Comparison of ENCODE assay signal across 8 mouse cellular contexts in genomic region chr2:136449265-136449664, GRCm38 (mm10). TPM values are rescaled to one million over a fixed set of nuclear protein-coding genes. Genes with fewer than 3 reads are reported as not detected.
A peak's percentile ranks its signal among the peaks of the same experiment; 100 is the strongest.
DNase-seq lines count a peak whose midpoint lies in the region; ATAC-seq lines count a peak whose summit lies in the region.

No protein-coding gene starts in this region.

- peak; percentile 21 to 23 for DNase-seq in heart, postnatal 10 days
- DNase-seq in right cerebral cortex, postnatal 10 days (ENCODE audit: low spot score in 2 of 2): peak; percentile 31
- DNase-seq in right cerebral cortex, postnatal 36 days (ENCODE audit: low spot score in 2 of 2): no peak
- no peak for DNase-seq in adrenal gland, postnatal 36 days
- DNase-seq in heart, adult 9 months (ENCODE audit: low spot score in 2 of 2): no peak

- 4% methylated on average over 1 of the region's 1 CpGs for WGBS in heart, embryonic 12.5 days

- H3K4me2 ChIP-seq in heart, embryonic 12.5 days: no peak overlapping the region

- no peaks in the 10 kb centered on the region for H3K4me1 ChIP-seq in heart, embryonic 12.5 days (replicated peaks)

- no peaks in the 10 kb centered on the region for H3K36me3 ChIP-seq in heart, embryonic 12.5 days

- no peaks in the 10 kb centered on the region for H3K9me3 ChIP-seq in heart, embryonic 12.5 days (replicated peaks)

- no peak for ATAC-seq in heart, embryonic 12.5 days (ENCODE audit: insufficient number of reproducible peaks, low FRiP score)
- ATAC-seq in hematopoietic stem cell, adult 5-6 weeks (replicated peaks in 1 of 2; ENCODE audit: insufficient read depth in 1 of 2, low FRiP score in 2 of 2, low TSS enrichment in 1 of 2, low read depth in 1 of 2, poor library complexity in 2 of 2, severe bottlenecking in 2 of 2): peak; percentile 53 to 56
- ATAC-seq in monocyte, adult 5-6 weeks (replicated peaks; ENCODE audit: insufficient number of reproducible peaks, low FRiP score, low TSS enrichment, poor library complexity, severe bottlenecking): no peak

- intact Hi-C loops in heart, postnatal 10 days (cut with DNase I): loop anchor here (1.0 kb wide), 1 partner anchor 300 kb away; no protein-coding TSS in a partner anchor

- H3K27me3 ChIP-seq in heart, embryonic 12.5 days (replicated peaks): no peaks in the 10 kb centered on the region

- H3K4me3 ChIP-seq in heart, embryonic 12.5 days: no peak overlapping the region

- H3K27ac ChIP-seq in heart, embryonic 12.5 days (ENCODE audit: poor library complexity, severe bottlenecking): no peak overlapping the region

- H3K9ac ChIP-seq in heart, embryonic 12.5 days: no peak overlapping the region

RNA-seq across cellular contexts. Expression of gene Ankef1, which starts 52.4 kb away (rescaled TPM):
- total RNA-seq in heart, postnatal 10 days (2021): under 1 TPM; 0.41 to 0.52 TPM
- 0.10 TPM in 1 of 2 replicates, not detected in the other for polyA plus RNA-seq in heart, embryonic 12.5 days (2016; fragmentation: Nextera tagmentation; extraction: Ambion mirVana)
- total RNA-seq in hematopoietic stem cell, adult 5-6 weeks (2017): 0.25 and 0.99 TPM in 2 replicates
- 10 to 100 TPM in 1 of 2 experiments, 1 to 10 TPM in 1; 8.9 to 31.3 TPM for total RNA-seq in adrenal gland, postnatal 36 days (2021)
- 0.38 to 0.64 TPM in 2 of 3 replicates, not detected in the other for total RNA-seq in monocyte, adult 5-6 weeks (2017)

Comparison
In these comparisons a context has a peak if more than half of its experiments do, and no peak if none do; other contexts are left out.
1. DNase-seq: peak in heart, postnatal 10 days (2 of 2) and right cerebral cortex, postnatal 10 days (2 of 2); none in right cerebral cortex, postnatal 36 days (0 of 2), adrenal gland, postnatal 36 days (0 of 2) and heart, adult 9 months (0 of 2).
2. ATAC-seq: peak in hematopoietic stem cell, adult 5-6 weeks (2 of 2); none in heart, embryonic 12.5 days (single experiment) and monocyte, adult 5-6 weeks (single experiment).